Mouse (Mus musculus) CH12.LX (cell line): Measurements from ENCODE around the gene Midn. TPM values are rescaled to one million over a fixed set of nuclear protein-coding genes. Genes with fewer than 3 reads are reported as not detected.

ENCODE experiments used
- DNase-seq: peaks from one replicate; pipeline ENCODE4 v3.0.0-alpha.2; 2013; ENCODE audit errors: extremely low read depth
- H3K27ac ChIP-seq: 2 replicates; pipeline ENCODE4 v1.5.1; 2012; ENCODE audit warnings: low read depth, mild to moderate bottlenecking, control low read depth, moderate library complexity; ENCODE audit not compliant: insufficient read depth
- H3K27me3 ChIP-seq: replicated peaks from 2 replicates; pipeline ENCODE3; 2012; ENCODE audit warnings: inconsistent platforms
- H3K36me3 ChIP-seq, 2 experiments: replicated peaks in 1 of 2; 2 replicates each; pipeline versions ENCODE3 to v1.6.1; 2012; ENCODE audit warnings: inconsistent platforms in 1 of 2, low read length in 1 of 2, mild to moderate bottlenecking in 1 of 2, mixed read lengths in 1 of 2, moderate library complexity in 1 of 2; ENCODE audit not compliant: control insufficient read depth in 1 of 2, insufficient read depth in 1 of 2
- H3K4me1 ChIP-seq, 2 experiments: 2 replicates each; pipeline ENCODE4 v1.6.1; 2012; ENCODE audit warnings: inconsistent platforms in 1 of 2, moderate library complexity in 1 of 2; ENCODE audit not compliant: insufficient read depth in 2 of 2, control insufficient read depth in 1 of 2
- H3K4me2 ChIP-seq: 2 replicates; pipeline ENCODE4 v1.6.1; 2012; ENCODE audit warnings: low read depth, mild to moderate bottlenecking, control low read depth; ENCODE audit not compliant: poor library complexity, insufficient read depth, severe bottlenecking
- H3K4me3 ChIP-seq, 3 experiments: fragments of 150-350 bp in 1 of 3; sonication (generic) in 1 of 3; replicated peaks in 1 of 3; 2 replicates each; pipeline versions ENCODE3 to v1.5.1; 2011 to 2012; ENCODE audit warnings: low read depth in 2 of 3, low read length in 2 of 3, mild to moderate bottlenecking in 2 of 3, moderate library complexity in 2 of 3, control low read depth in 1 of 3, improper control_type of control experiment in 1 of 3, inconsistent platforms in 1 of 3, mixed read lengths in 1 of 3; ENCODE audit not compliant: poor library complexity in 1 of 3
- H3K79me2 ChIP-seq: replicated peaks from 2 replicates; pipeline ENCODE4 v1.6.1; 2012; ENCODE audit warnings: mild to moderate bottlenecking, moderate library complexity; ENCODE audit not compliant: control insufficient read depth, poor library complexity, insufficient read depth, severe bottlenecking; ENCODE audit errors: extremely low read depth
- H3K9ac ChIP-seq: 2 replicates; pipeline ENCODE4 v1.6.1; 2012; ENCODE audit warnings: low read depth, mild to moderate bottlenecking, control low read depth, moderate library complexity; ENCODE audit not compliant: insufficient read depth
- H3K9me3 ChIP-seq: replicated peaks from 2 replicates; pipeline ENCODE3; 2012; ENCODE audit warnings: low read length, inconsistent platforms, mixed read lengths
- BHLHE40 ChIP-seq: IDR thresholded peaks from 2 replicates; pipeline ENCODE4 v1.6.1; 2011; ENCODE audit warnings: mild to moderate bottlenecking, low read depth, low read length, improper control_type of control experiment
- CHD1 ChIP-seq: IDR thresholded peaks from 2 replicates; pipeline ENCODE4 v1.6.1; 2012; ENCODE audit warnings: low read depth, low read length, improper control_type of control experiment, inconsistent platforms
- CHD2 ChIP-seq: IDR thresholded peaks from 2 replicates; pipeline ENCODE4 v1.6.1; 2011; ENCODE audit warnings: low read length, improper control_type of control experiment
- CTCF ChIP-seq, 2 experiments: IDR thresholded peaks in 1 of 2; conservative IDR thresholded peaks in 1 of 2; 2 replicates each; pipeline ENCODE4 v1.5.1; 2011 to 2012; ENCODE audit warnings: low read depth in 2 of 2, low read length in 2 of 2, improper control_type of control experiment in 1 of 2, inconsistent platforms in 1 of 2, mild to moderate bottlenecking in 1 of 2, moderate library complexity in 1 of 2
- E2F4 ChIP-seq: IDR thresholded peaks from 2 replicates; pipeline ENCODE4 v1.6.1; 2011; ENCODE audit warnings: low read depth, low read length, improper control_type of control experiment; ENCODE audit not compliant: insufficient replicate concordance
- ELF1 ChIP-seq: IDR thresholded peaks from 2 replicates; pipeline ENCODE4 v1.6.1; 2014; ENCODE audit warnings: low read depth, mild to moderate bottlenecking, inconsistent platforms, low read length, improper control_type of control experiment
- EP300 ChIP-seq: IDR thresholded peaks from 2 replicates; pipeline ENCODE4 v1.6.1; 2011; ENCODE audit warnings: low read length, improper control_type of control experiment
- ETS1 ChIP-seq: conservative IDR thresholded peaks from 2 replicates; pipeline ENCODE4 v1.6.1; 2012; ENCODE audit warnings: low read depth, mild to moderate bottlenecking, inconsistent platforms, low read length, improper control_type of control experiment, moderate library complexity
- GABPA ChIP-seq: IDR thresholded peaks from 2 replicates; pipeline ENCODE4 v1.6.1; 2012; ENCODE audit warnings: low read depth, low read length, improper control_type of control experiment, inconsistent platforms; ENCODE audit not compliant: insufficient replicate concordance
- HCFC1 ChIP-seq: IDR thresholded peaks from 2 replicates; pipeline ENCODE4 v1.6.1; 2012; ENCODE audit warnings: low read depth, mild to moderate bottlenecking, inconsistent platforms, low read length, improper control_type of control experiment
- IRF4 ChIP-seq: IDR thresholded peaks from 2 replicates; pipeline ENCODE4 v1.6.1; 2014; ENCODE audit warnings: low read depth, mild to moderate bottlenecking, inconsistent platforms, low read length, improper control_type of control experiment
- JUN ChIP-seq: IDR thresholded peaks from 2 replicates; pipeline ENCODE4 v1.6.1; 2011; ENCODE audit warnings: low read depth, mild to moderate bottlenecking, low read length, improper control_type of control experiment, moderate library complexity; ENCODE audit not compliant: insufficient read depth
- JUND ChIP-seq: conservative IDR thresholded peaks from 2 replicates; pipeline ENCODE4 v1.6.1; 2011; ENCODE audit warnings: low read depth, low read length, improper control_type of control experiment
- KAT2A ChIP-seq: IDR thresholded peaks from 2 replicates; pipeline ENCODE4 v1.6.1; 2012; ENCODE audit warnings: low read length, improper control_type of control experiment, inconsistent platforms; ENCODE audit not compliant: insufficient replicate concordance
- MAFK ChIP-seq: IDR thresholded peaks from 2 replicates; pipeline ENCODE4 v1.6.1; 2011; ENCODE audit warnings: low read length, improper control_type of control experiment; ENCODE audit not compliant: insufficient replicate concordance
- MAX ChIP-seq: IDR thresholded peaks from 2 replicates; pipeline ENCODE4 v1.6.1; 2011; ENCODE audit warnings: low read length, improper control_type of control experiment
- MAZ ChIP-seq: IDR thresholded peaks from 2 replicates; pipeline ENCODE4 v1.6.1; 2012; ENCODE audit warnings: low read depth, mild to moderate bottlenecking, inconsistent platforms, low read length, improper control_type of control experiment, moderate library complexity
- MEF2A ChIP-seq: IDR thresholded peaks from 2 replicates; pipeline ENCODE4 v1.6.1; 2014; ENCODE audit warnings: low read depth, mild to moderate bottlenecking, inconsistent platforms, low read length, improper control_type of control experiment, borderline replicate concordance
- MXI1 ChIP-seq: IDR thresholded peaks from 2 replicates; pipeline ENCODE4 v1.6.1; 2011; ENCODE audit warnings: mild to moderate bottlenecking, low read depth, low read length, improper control_type of control experiment
- MYC ChIP-seq: IDR thresholded peaks from 2 replicates; pipeline ENCODE4 v1.6.1; 2011; ENCODE audit warnings: low read depth, mild to moderate bottlenecking, improper control_type of control experiment, low read length
- NELFE ChIP-seq: IDR thresholded peaks from 2 replicates; pipeline ENCODE4 v1.6.1; 2011; ENCODE audit warnings: low read depth, low read length, improper control_type of control experiment
- NRF1 ChIP-seq: IDR thresholded peaks from 2 replicates; pipeline ENCODE4 v1.6.1; 2014; ENCODE audit warnings: low read depth, mild to moderate bottlenecking, inconsistent platforms, low read length, improper control_type of control experiment, moderate library complexity
- PAX5 ChIP-seq: IDR thresholded peaks from 2 replicates; pipeline ENCODE4 v1.6.1; 2012; ENCODE audit warnings: low read length, inconsistent platforms, mixed read lengths
- POLR2A ChIP-seq: IDR thresholded peaks from 2 replicates; pipeline ENCODE4 v1.6.1; 2011; ENCODE audit warnings: low read depth, mild to moderate bottlenecking, improper control_type of control experiment, low read length
- POLR2AphosphoS2 ChIP-seq: IDR thresholded peaks from 2 replicates; pipeline ENCODE4 v1.6.1; 2011; ENCODE audit warnings: low read depth, low read length, improper control_type of control experiment
- RAD21 ChIP-seq: IDR thresholded peaks from 2 replicates; pipeline ENCODE4 v1.6.1; 2011; ENCODE audit warnings: low read depth, mild to moderate bottlenecking, low read length, improper control_type of control experiment, moderate library complexity
- RCOR1 ChIP-seq: conservative IDR thresholded peaks from 2 replicates; pipeline ENCODE4 v1.6.1; 2012; ENCODE audit warnings: low read depth, mild to moderate bottlenecking, inconsistent platforms, low read length, improper control_type of control experiment
- SIN3A ChIP-seq: IDR thresholded peaks from 2 replicates; pipeline ENCODE4 v1.6.1; 2012; ENCODE audit warnings: low read length, improper control_type of control experiment, inconsistent platforms
- SMC3 ChIP-seq: IDR thresholded peaks from 2 replicates; pipeline ENCODE4 v1.6.1; 2011; ENCODE audit warnings: low read depth, low read length, improper control_type of control experiment
- TBP ChIP-seq: conservative IDR thresholded peaks from 2 replicates; pipeline ENCODE4 v1.6.1; 2011; ENCODE audit warnings: low read depth, low read length, improper control_type of control experiment
- TCF12 ChIP-seq: IDR thresholded peaks from 2 replicates; pipeline ENCODE4 v1.6.1; 2014; ENCODE audit warnings: low read depth, mild to moderate bottlenecking, inconsistent platforms, low read length, improper control_type of control experiment
- UBTF ChIP-seq: IDR thresholded peaks from 2 replicates; pipeline ENCODE4 v1.6.1; 2012; ENCODE audit warnings: low read depth, mild to moderate bottlenecking, inconsistent platforms, low read length, improper control_type of control experiment, moderate library complexity
- USF1 ChIP-seq: IDR thresholded peaks from 2 replicates; pipeline ENCODE4 v1.6.1; 2014; ENCODE audit warnings: low read depth, mild to moderate bottlenecking, inconsistent platforms, low read length, improper control_type of control experiment
- USF2 ChIP-seq: conservative IDR thresholded peaks from 2 replicates; pipeline ENCODE4 v1.6.1; 2011; ENCODE audit warnings: low read depth, low read length, improper control_type of control experiment
- ZC3H11A ChIP-seq: IDR thresholded peaks from 2 replicates; pipeline ENCODE4 v1.6.1; 2012; ENCODE audit warnings: low read depth, mild to moderate bottlenecking, inconsistent platforms, low read length, improper control_type of control experiment
- ZKSCAN1 ChIP-seq: IDR thresholded peaks from 2 replicates; pipeline ENCODE4 v1.6.1; 2012; ENCODE audit warnings: low read depth, inconsistent platforms, low read length, improper control_type of control experiment, borderline replicate concordance
- ZMIZ1 ChIP-seq: IDR thresholded peaks from 2 replicates; pipeline ENCODE4 v1.6.1; 2012; ENCODE audit warnings: low read depth, mild to moderate bottlenecking, inconsistent platforms, low read length, improper control_type of control experiment
- ZNF384 ChIP-seq: IDR thresholded peaks from 2 replicates; pipeline ENCODE4 v1.6.1; 2012; ENCODE audit warnings: low read depth, low read length, improper control_type of control experiment, inconsistent platforms
- dilution Hi-C: fragments of 300-500 bp; cut with MboI; formaldehyde crosslinking; loops from 2 replicates; pipeline ENCODE4 v1.14.3; 2020; ENCODE audit warnings: low sequenced_read_pairs; ENCODE audit not compliant: extremely low pct_unique_long_range_greater_than_20kb, extremely low pct_ligation_motif_present
- in situ Hi-C: fragments of 300-500 bp; cut with MboI; formaldehyde crosslinking; loops from 3 replicates; pipeline ENCODE4 v1.14.3; 2019; ENCODE audit warnings: low sequenced_read_pairs, low pct_ligation_motif_present, low pct_unique_long_range_greater_than_20kb, mixed read lengths
- polyA plus RNA-seq: library from polyadenylated mRNA; unstranded; fragments of >175 nt; gene quantifications from 2 replicates; pipeline ENCODE4 v1.2.1, GENCODE M21; 2012; ENCODE audit warnings: low read depth; ENCODE audit not compliant: insufficient read length
- total RNA-seq, 2 experiments: library from RNA; depleted of rRNA; stranded (reverse); fragments of 300-350 nt in 1 of 2; fragments of >200 nt in 1 of 2; gene quantifications; 2 replicates each; pipeline ENCODE4 v1.2.3; 2012 to 2014

Gene Midn
- total RNA-seq (2012; rRNA removed) (11.6 and 16.2 TPM in 2 replicates), total RNA-seq (2014; rRNA removed) (3.9 and 4.7 TPM in 2 replicates), polyA plus RNA-seq (25.2 and 33.2 TPM in 2 replicates)

DNA sequence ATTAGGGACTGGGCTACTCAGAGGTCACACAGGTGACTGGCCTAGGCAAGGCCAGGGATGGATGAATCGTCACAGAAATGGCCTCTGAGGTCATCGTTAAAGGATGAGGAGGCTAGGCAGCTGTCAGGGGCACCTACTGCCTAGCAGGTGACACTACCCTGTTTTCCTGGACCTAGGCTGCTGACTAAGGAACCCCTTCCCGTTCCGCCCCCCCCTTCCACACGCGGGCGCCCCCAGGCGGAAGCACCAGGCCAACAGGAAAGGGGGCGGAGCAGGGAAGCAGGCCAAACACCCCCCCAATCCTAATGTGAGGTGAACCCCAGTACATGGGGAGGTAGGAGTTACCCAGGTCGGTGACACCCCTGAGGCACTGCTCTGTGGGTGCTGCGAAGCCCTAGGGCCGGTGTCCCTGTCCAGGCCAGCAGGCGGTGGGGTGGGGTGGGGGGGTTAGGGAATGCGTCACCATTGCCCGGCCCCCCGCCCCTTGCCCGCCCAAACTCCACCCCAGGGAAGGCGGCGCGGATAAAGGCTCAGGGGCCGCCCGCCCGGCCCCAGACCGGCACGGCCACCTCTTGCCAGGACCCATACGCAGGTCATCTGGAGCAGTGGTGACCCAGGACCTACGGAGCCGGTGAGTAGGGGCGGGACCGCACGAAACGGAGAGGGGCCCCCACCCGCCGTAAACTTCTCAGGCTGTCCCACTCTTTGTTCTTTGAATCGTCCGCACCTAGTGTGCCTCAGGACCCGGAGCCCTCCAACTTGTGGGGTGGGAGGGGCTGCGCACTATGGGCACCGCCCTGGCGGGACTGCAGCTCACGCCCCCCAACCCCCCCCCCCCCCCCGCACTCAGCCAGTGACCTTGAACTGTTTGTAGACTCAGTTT lies at the start of gene Midn:
Gene Midn, plus strand, starts transcription at position 554 of the 883 bp plus-strand sequence.
- in situ Hi-C loops (no loop called here), dilution Hi-C loops (no loop called here)
- Histone ChIP-seq H3K79me2 (peaks cover 19% of the 10 kb centered on the region), H3K9me3 (no peaks in the 10 kb centered on the region), H3K36me3 (peaks cover 33 to 46% of the 10 kb centered on the region in 2 experiments), H3K4me2 (peak within 1 kb of the TSS; percentile 63), H3K27ac (peak within 1 kb of the TSS; percentile 59)
- TF ChIP-seq SMC3 (peak; percentile 7; the same call in 1 of the 2 replicates), EP300 (no peak), USF2 (no peak), CHD1 (no peak), ZC3H11A (no peak), JUN (no peak), RCOR1 (no peak), ZNF384 (no peak), TCF12 (no peak), HCFC1 (no peak), POLR2AphosphoS2 (no peak), CHD2 (no peak), NRF1 (0 out of 2 replicates have a peak, but pooled peaks have one; percentile 43), ZKSCAN1 (no peak), NELFE (peak; percentile 86), TBP (0 out of 2 replicates have a peak, but pooled peaks have one; percentile 30), USF1 (no peak), MAX (no peak), ZMIZ1 (peak; percentile 77; the same call in 1 of the 2 replicates), UBTF (no peak), BHLHE40 (no peak), GABPA (no peak), MXI1 (no peak; the same call in none of the 2 replicates), KAT2A (no peak), ELF1 (peak; percentile 64), POLR2A (peak; percentile 94), MAFK (no peak), MAZ (peak; percentile 72; the same call in 1 of the 2 replicates), CTCF (conservative IDR thresholded peaks at IDR 0.05 in 1 of 2, IDR thresholded peaks at IDR 0.05 in 1 of 2; ENCODE audit: low read depth in 2 of 2, low read length in 2 of 2) (peak in 1 of 2 experiments; percentile 64; a peak in 2 of 4 replicates), MEF2A (no peak), RAD21 (no peak), PAX5 (no peak), MYC (no peak), IRF4 (no peak), ETS1 (no peak), JUND (no peak), SIN3A (no peak; the same call in 1 of the 2 replicates), E2F4 (no peak)
- TF ChIP-seq, all 38 proteins: peak for 9
- H3K4me3 ChIP-seq: peak within 1 kb of the TSS; percentile 78 to 91 (median 81)
- H3K27me3 ChIP-seq: no peaks in the 10 kb centered on the region
- H3K9ac ChIP-seq: peak within 1 kb of the TSS; percentile 64
- H3K4me1 ChIP-seq: peaks cover 31 to 50% of the 10 kb centered on the region in 2 experiments
- DNase-seq: no peak
